Mouse (Mus musculus) naive thymus-derived CD4-positive, alpha-beta T cell, adult 2 months (primary cell): ENCODE measurements around the gene Olfr694.
"Not testable (repeated sequence)": the region's sequence is repeated elsewhere in the genome, so short reads cannot be mapped to it uniquely, and the experiment has no call there.

Experiments used
- DNase-seq: peaks from one replicate; pipeline ENCODE4 v3.0.0-alpha.2; 2011; ENCODE audit warnings: low read depth

The Olfr694 gene

DNA sequence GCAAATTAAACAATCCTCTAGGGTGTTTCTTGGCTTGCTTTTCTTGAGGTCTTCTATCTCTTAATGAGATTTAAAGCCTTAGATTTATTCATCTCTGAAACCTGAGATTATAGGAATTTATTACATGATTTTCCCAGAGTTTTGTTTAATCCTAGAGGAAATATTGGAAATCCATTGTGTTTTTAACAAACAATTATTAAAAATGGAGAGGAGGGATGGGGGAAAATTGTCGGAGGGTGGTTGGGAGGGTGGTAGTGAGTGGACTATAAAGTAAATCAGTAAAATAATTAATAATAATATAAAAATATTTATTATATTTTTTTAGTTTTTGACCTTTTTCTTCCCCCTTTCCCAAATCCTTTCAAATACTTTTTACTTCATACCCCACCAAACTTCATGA, at the start of gene Olfr694:
Olfr694 (minus strand) TSS at position 101 of the 400 bp plus-strand sequence.
- DNase-seq, result no peak

DNA sequence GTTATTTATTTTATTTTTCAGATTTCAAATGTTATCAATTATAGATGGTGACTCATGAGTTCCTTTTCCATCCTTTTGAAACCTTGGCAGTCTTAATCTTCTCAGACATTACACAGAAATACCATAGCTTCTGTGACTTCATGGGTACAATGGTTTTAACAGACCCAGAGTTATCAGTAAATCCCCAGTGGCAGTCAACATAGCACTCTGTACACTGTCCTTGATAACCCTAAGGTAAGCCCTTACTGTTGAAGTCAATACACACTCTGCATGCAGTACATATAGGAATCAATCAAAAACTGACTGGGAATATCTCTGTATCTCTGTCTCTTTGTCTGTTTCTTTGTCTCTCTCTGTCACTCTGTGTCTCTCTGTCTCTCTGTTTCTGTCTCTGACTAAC, 45.4 kb upstream of the Olfr694 start:
- no peak for DNase-seq

DNA sequence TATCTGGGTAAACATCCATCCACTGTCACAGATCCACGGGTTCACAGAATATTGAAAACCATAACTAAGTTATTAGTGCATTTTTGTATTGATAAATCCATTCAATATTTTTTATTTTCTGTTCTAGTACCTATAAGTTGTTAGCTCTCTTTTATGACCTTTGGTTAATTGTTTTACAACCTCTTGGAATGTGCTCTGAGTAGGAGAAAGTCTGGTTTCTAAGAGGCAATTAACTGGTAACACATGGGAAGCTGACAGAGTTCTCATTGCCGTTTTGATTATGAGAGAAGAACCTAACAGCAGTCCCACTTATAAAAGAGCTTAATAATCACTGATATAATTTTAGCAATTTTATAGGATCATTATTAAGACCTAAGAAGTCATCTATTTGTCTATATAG, 42.1 kb upstream of the Olfr694 start:
- no peak for DNase-seq

DNA sequence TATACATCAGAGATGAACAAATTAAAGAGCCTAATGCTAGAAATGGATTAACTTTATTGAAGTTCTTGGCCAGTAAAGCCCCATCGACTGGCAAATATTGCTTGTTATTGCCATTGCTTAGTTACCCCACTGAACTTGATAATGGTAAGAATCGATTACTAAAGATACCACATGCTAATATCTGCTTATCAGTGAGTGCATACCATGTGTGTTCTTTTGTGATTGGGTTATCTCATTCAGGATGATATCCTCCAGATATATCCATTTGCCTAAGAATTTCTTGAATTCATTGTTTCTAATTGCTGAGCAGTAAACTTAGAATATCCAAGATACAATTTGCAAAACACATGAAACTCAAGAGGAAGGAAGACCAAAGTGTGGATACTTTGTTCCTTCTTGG, 34.0 kb upstream of the Olfr694 start:
- DNase-seq, result not testable (repeated sequence)

DNA sequence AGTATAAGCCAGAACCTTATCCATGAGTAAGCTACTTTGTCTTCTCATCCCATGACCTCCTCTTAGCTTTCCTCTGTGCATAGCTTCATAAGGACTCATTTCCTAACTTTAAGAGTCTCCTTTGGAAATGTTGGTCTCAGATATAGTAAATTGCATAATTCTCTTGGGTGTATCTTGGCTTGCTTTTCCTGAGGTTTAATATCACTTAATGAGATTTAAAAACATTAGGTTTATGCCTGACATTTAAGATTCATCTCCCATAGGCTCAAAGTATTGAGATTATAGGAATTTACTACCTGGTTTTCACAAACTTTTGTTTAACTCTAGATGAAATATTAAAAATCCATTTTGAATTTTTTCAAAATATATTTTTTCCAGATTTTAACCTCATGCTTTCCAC, 24.7 kb upstream of the Olfr694 start, which contains the start of gene Olfr695:
Olfr695 (minus strand) TSS at position 101 of the 400 bp plus-strand sequence.
- no peak for DNase-seq

- no peak for DNase-seq
Observed at GRCm38 (mm10) chr7:106711463-106711862, 19.8 kb upstream of the Olfr694 start.

GRCm38 (mm10) chr7:106707705-106708104, 16.1 kb upstream of the Olfr694 start:
- not testable (repeated sequence) for DNase-seq

DNA sequence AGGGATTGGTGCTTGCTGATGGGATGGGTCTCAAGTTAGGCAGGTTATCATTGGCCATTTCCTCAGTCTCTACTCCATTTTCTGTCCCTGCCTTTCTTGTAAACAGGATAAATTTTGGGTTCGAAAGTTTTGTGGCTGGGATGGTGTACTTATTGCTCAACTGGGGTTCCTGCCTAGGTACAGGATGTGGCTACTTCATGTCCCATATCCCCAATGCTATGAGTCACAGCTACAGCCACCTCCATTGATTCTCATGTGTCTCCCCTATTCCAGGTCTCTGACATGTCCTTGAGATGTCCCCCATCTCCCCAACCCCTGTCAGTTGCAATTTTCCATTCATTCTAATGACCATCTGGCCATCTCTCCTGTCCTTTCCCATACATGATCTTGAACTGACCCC, 5.3 kb upstream of the Olfr694 start:
- no peak for DNase-seq

DNA sequence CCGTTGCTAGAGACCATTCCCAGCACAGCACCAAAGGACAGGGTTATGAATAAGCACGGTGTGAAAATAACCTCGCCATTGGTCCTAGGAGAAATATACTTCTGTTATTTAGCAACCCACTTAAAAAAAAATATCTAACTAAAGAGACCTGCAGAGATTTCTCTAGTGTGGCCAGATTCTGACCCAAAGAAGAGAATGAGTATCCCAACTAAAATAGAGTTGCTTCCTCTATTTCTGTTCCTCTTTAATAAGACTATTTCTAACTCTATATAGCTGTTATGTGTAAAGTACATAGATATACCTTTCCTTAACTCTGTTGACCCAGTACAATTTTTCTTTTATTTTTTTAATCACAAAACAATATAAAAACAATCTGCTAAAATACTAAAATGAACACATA, 1.4 kb upstream of the Olfr694 start:
- DNase-seq, result no peak

GRCm38 (mm10) chr7:106685382-106685781, 6.2 kb downstream of the Olfr694 start:
- DNase-seq, result no peak

GRCm38 (mm10) chr7:106680484-106680883, 11.1 kb downstream of the Olfr694 start, which contains the start of gene Olfr693:
Olfr693 (minus strand) TSS chr7:106680584.
- DNase-seq, result no peak

DNA sequence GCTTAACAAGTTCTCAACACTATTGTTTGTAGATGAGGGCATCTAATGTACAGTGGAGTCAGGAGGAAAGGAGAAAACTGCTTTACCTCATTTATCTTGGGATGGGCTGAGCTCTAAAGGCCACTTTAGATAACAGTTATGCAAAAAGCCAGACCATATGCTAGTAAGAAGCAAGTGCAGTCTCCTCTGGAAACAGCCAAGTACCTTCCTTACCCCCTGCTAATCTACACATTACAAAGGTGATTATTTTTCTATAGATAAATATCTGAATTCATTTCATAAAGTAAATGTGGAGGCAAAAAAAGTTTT, 39.3 kb downstream of the Olfr694 start:
- no peak for DNase-seq

DNA sequence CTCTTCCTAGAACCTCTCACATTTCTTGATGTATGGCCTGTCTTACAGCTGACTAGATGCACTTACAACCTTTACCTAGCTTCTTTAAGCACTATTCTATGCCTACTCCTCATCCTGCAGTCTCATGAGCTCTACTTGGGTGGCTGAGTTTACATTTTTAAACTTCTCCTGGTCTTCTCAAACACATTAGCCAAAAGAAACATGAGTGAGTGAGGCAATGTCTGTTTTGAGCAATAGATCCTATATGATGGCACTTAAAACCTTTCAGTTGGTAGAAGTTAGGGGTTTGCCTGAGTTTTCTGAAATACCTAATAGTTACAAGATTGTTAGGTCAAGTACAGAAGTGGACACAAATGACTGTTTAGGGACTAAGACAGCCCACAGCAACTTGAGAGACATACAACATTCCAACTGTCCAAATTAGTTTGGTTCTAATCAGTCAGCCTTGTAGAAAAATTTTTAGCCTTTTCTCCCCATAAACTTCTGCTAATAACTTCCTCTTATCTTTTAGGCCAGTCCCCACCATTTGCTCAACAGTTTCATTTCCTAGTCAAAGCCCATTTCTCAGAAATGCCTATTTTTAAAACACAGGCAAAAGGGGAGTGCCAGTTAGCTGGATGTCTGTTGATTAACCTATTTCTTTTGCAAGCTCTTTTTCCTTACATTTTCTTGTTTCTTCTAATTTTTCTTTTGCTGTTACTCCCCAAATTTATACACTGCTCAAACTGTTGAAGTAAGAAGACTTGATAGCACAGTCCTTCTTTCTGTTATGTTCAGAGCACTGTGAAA, 39.9 kb downstream of the Olfr694 start:
- no peak for DNase-seq

DNA sequence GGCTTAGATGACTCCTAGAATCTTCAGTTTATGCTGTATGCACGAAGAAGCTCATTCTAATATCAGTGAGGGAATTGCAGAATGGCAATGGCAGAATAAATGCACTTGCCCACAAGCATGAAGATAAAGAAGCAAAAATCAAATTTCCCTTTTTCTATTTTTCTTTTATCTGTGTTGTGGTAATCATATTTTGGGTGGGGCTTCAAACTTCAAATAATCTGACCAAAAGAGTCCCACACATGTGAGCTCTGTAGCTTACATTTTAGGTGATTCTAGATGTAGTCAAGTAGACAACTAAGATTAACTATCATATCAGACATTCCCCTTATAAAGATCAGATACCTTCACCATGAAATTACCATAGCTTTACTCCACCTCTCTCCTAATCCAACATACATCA, 41.8 kb downstream of the Olfr694 start:
- no peak for DNase-seq

DNA sequence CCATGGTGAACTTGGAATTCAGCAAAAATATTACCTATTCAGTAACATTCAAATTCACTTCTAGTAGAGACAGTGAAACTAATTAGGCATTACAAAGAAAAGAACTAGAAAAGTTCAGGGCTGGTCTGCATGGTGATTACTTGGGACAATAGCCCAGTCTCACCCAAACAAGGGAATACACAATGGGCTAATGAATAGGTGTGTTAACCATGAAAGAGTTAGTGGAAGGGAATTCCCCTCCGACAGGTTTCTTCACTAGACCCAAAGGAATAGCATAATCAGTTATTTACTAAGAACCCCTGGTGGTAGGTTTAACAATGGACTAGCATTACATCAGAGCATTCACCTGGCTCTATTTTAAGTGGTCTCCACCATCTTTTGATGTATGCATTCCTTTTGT, 46.4 kb downstream of the Olfr694 start:
- peak; percentile 37 for DNase-seq

GRCm38 (mm10) chr7:106644222-106644870, 47.3 kb downstream of the Olfr694 start:
- peak; percentile 69 for DNase-seq

GRCm38 (mm10) chr7:106640839-106641238, 50.8 kb downstream of the Olfr694 start:
- DNase-seq, result no peak

GRCm38 (mm10) chr7:106635560-106635959, 56.1 kb downstream of the Olfr694 start:
- DNase-seq, result no peak
